Mouse (Mus musculus) bone marrow macrophage, adult 2 months (primary cell): ENCODE measurements around the gene Col11a1.

Experiments
- CTCF ChIP-seq: IDR thresholded peaks from 2 replicates; pipeline ENCODE4 v1.5.1; 2012; ENCODE audit warnings: low read depth, mild to moderate bottlenecking, low read length, moderate library complexity
- POLR2A ChIP-seq: IDR thresholded peaks from 2 replicates; pipeline ENCODE4 v1.6.1; 2012; ENCODE audit warnings: mild to moderate bottlenecking, low read depth, low read length, borderline replicate concordance

- TF ChIP-seq CTCF (no peak), POLR2A (no peak)
Observed at GRCm38 (mm10) chr3:114053501-114053900, 23.2 kb downstream of the Col11a1 start.
